Mouse (Mus musculus) liver, embryonic 14.5 days (tissue): Measurements from ENCODE around the gene Aph1a. TPM values are rescaled to one million over a fixed set of nuclear protein-coding genes. Genes with fewer than 3 reads are reported as not detected.

Source experiments
- ATAC-seq: fragments of 200-750 bp; cut with Nextera tagmentation; 2 replicates; pipeline ENCODE4 v1.8.0; 2017; ENCODE audit warnings: moderate number of reproducible peaks, mild to moderate bottlenecking, moderate library complexity; ENCODE audit not compliant: insufficient read depth
- DNase-seq, 3 experiments: peaks; one replicate each; pipeline ENCODE4 v3.0.0-alpha.2; 2012 to 2013; ENCODE audit warnings: low read depth in 3 of 3, low spot score in 3 of 3
- H3K27ac ChIP-seq: fragments of 300-500 bp; sonication (generic); 2 replicates; pipeline ENCODE4 v1.5.1; 2014; ENCODE audit warnings: moderate library complexity, mild to moderate bottlenecking, control low read depth, inconsistent platforms
- H3K27me3 ChIP-seq: fragments of 300-500 bp; sonication (generic); 2 replicates; pipeline ENCODE4 v1.6.1; 2014; ENCODE audit warnings: mild to moderate bottlenecking, low read length, moderate library complexity; ENCODE audit not compliant: control insufficient read depth, insufficient read depth
- H3K36me3 ChIP-seq: fragments of 300-500 bp; sonication (generic); replicated peaks from 2 replicates; pipeline ENCODE4 v1.6.1; 2014; ENCODE audit warnings: low read depth; ENCODE audit not compliant: control insufficient read depth, insufficient read depth
- H3K4me1 ChIP-seq, 2 experiments: fragments of 200-500 bp in 1 of 2; fragments of 300-500 bp in 1 of 2; sonication (generic) in 1 of 2; replicated peaks; 2 replicates each; pipeline ENCODE4 v1.6.1; 2012 to 2014; ENCODE audit warnings: antibody characterized with exemption in 1 of 2, inconsistent platforms in 1 of 2, low read length in 1 of 2; ENCODE audit not compliant: control insufficient read depth in 2 of 2, insufficient read depth in 2 of 2
- H3K4me2 ChIP-seq: fragments of 300-500 bp; sonication (generic); 2 replicates; pipeline ENCODE4 v1.6.1; 2014; ENCODE audit warnings: low read depth, mild to moderate bottlenecking, control low read depth, moderate library complexity
- H3K4me3 ChIP-seq, 2 experiments: fragments of 200-500 bp in 1 of 2; fragments of 300-500 bp in 1 of 2; sonication (generic) in 1 of 2; 2 replicates each; pipeline ENCODE4 v1.5.1; 2012 to 2014; ENCODE audit warnings: low read depth in 2 of 2, low read length in 2 of 2, mild to moderate bottlenecking in 2 of 2, control low read depth in 1 of 2, inconsistent platforms in 1 of 2, moderate library complexity in 1 of 2; ENCODE audit not compliant: insufficient read depth in 1 of 2
- H3K9ac ChIP-seq: fragments of 300-500 bp; sonication (generic); replicated peaks from 2 replicates; pipeline ENCODE4 v1.6.1; 2014; ENCODE audit warnings: mild to moderate bottlenecking, control low read depth, moderate library complexity
- H3K9me3 ChIP-seq: fragments of 300-500 bp; sonication (generic); 2 replicates; pipeline ENCODE4 v1.6.1; 2016; ENCODE audit warnings: low read length, mixed read lengths; ENCODE audit not compliant: control insufficient read depth
- CTCF ChIP-seq: IDR thresholded peaks from 2 replicates; pipeline ENCODE4 v1.5.1; 2016; ENCODE audit warnings: antibody characterized with exemption, low read depth, control low read depth
- EP300 ChIP-seq: IDR thresholded peaks from 2 replicates; pipeline ENCODE4 v1.6.1; 2016; ENCODE audit warnings: antibody characterized with exemption, low read depth
- WGBS: fragments of 180-500 bp; shearing (Covaris S2); extraction: QIAGEN DNeasy Blood & Tissue Kit; methylation state at CpG from one replicate; pipeline ENCODE4 v1.1.7; 2014; ENCODE audit not compliant: insufficient replicate concordance; 5-methylcytosine and 5-hydroxymethylcytosine counted together
- polyA plus RNA-seq, 2 experiments: library from polyadenylated mRNA; depleted of rRNA in 1 of 2; stranded (reverse) in 1 of 2; unstranded in 1 of 2; fragments of >200 nt; fragmentation: Nextera tagmentation in 1 of 2; extraction: Ambion mirVana in 1 of 2; gene quantifications; 2 replicates each; pipeline versions ENCODE4 v1.2.1 to v1.2.3; 2012 to 2014

Aph1a gene
- polyA plus RNA-seq, 2 experiments: 14.0 to 26.2 TPM

DNA sequence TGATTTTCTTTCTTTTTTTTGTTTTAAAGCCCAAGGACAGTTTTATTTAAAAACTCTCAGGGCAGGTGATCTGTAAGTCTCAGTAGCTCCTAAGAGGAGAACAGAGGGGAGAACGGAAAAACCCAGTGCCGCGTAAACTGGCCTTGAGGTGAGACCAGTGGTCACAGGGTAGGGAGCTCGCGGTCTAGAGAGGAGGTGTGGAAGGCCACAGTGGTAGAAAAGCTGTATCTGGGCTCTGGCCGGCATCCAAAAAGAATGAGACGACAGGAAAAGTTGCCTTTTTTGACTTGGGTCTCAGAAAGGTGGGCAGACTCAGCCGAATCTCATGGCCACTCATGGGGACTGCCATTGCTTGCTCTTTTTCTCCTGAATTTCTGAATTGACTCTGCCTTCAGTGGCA, 44.4 kb downstream of the Aph1a start:
- no peaks in the 10 kb centered on the region for H3K9me3 ChIP-seq
- no peak overlapping the region for H3K9ac ChIP-seq
- no peak for TF ChIP-seq CTCF
- no peak for TF ChIP-seq EP300
- H3K4me3 ChIP-seq: no peak overlapping the region
- no peaks in the 10 kb centered on the region for H3K27me3 ChIP-seq
- ATAC-seq (no peak), DNase-seq (no peak)
- H3K4me2 ChIP-seq: no peak overlapping the region
- H3K36me3 ChIP-seq: peaks cover 91% of the 10 kb centered on the region
- H3K4me1 ChIP-seq: no peaks in the 10 kb centered on the region
- 92% methylated on average over 8 of the region's 8 CpGs for WGBS
- no peak overlapping the region for H3K27ac ChIP-seq

GRCm38 (mm10) chr3:95938835-95939234, 45.1 kb downstream of the Aph1a start:
- 84% methylated on average over 15 of the region's 15 CpGs for WGBS
- Histone ChIP-seq H3K27me3 (no peaks in the 10 kb centered on the region), H3K9ac (no peak overlapping the region), H3K36me3 (peaks cover 90% of the 10 kb centered on the region), H3K9me3 (no peaks in the 10 kb centered on the region), H3K4me1 (no peaks in the 10 kb centered on the region), H3K4me3 (no peak overlapping the region), H3K27ac (no peak overlapping the region), H3K4me2 (no peak overlapping the region)
- TF ChIP-seq CTCF (peak; percentile 78), EP300 (no peak)
- DNase-seq: no peak
- ATAC-seq: no peak

DNA sequence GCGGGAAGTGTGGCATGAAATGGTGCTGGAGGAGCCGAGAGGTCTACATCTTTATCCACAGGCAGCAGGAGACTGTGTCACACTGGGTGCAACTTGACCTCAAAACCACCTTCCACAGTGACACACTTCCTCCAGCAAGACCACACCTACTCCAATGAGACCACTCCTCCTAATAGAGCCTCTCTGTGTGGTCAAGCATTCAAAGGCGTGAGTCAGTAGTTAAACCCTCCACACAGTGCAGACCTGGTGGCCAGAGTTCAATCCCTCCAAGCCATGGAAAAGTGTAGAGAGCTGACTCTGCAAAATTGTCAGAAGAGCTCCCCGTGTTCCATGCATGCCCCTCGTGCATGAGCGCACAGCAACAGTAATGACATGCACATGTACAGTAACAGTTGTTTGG, 49.0 kb downstream of the Aph1a start:
- Histone ChIP-seq H3K4me2 (no peak overlapping the region), H3K27me3 (no peaks in the 10 kb centered on the region), H3K9me3 (no peaks in the 10 kb centered on the region), H3K27ac (no peak overlapping the region), H3K4me3 (no peak overlapping the region), H3K9ac (no peak overlapping the region), H3K4me1 (no peaks in the 10 kb centered on the region), H3K36me3 (peaks cover 80% of the 10 kb centered on the region)
- no peak for TF ChIP-seq CTCF
- no peak for TF ChIP-seq EP300
- WGBS: 73% methylated on average over 6 of the region's 6 CpGs
- ATAC-seq: no peak
- DNase-seq: no peak

- no peak overlapping the region for H3K4me3 ChIP-seq
- TF ChIP-seq EP300: no peak
- no peak for TF ChIP-seq CTCF
- no peak overlapping the region for H3K4me2 ChIP-seq
- 91% methylated on average over 7 of the region's 7 CpGs for WGBS
- H3K9me3 ChIP-seq: no peaks in the 10 kb centered on the region
- H3K9ac ChIP-seq: no peak overlapping the region
- no peaks in the 10 kb centered on the region for H3K27me3 ChIP-seq
- H3K4me1 ChIP-seq: no peaks in the 10 kb centered on the region
- ATAC-seq: no peak
- no peak for DNase-seq
- H3K27ac ChIP-seq: no peak overlapping the region
- H3K36me3 ChIP-seq: peaks cover 75% of the 10 kb centered on the region
These were observed 49.5 kb downstream of the Aph1a start for GRCm38 (mm10) chr3:95943226-95943625.

GRCm38 (mm10) chr3:95944742-95945141, 51.0 kb downstream of the Aph1a start:
- no peaks in the 10 kb centered on the region for H3K27me3 ChIP-seq
- H3K36me3 ChIP-seq: peaks cover 60% of the 10 kb centered on the region
- H3K9ac ChIP-seq: no peak overlapping the region
- WGBS: 85% methylated on average over 8 of the region's 8 CpGs
- no peak for DNase-seq
- H3K27ac ChIP-seq: no peak overlapping the region
- ATAC-seq: no peak
- peaks cover 2 to 6% of the 10 kb centered on the region in 2 experiments; a peak in 2 of 4 replicates for H3K4me1 ChIP-seq
- no peak overlapping the region for H3K4me3 ChIP-seq
- H3K4me2 ChIP-seq: no peak overlapping the region
- H3K9me3 ChIP-seq: no peaks in the 10 kb centered on the region
- TF ChIP-seq EP300 (no peak), CTCF (no peak)
